ENCODE assay signal across 8 mouse cellular contexts in the genomic region with DNA sequence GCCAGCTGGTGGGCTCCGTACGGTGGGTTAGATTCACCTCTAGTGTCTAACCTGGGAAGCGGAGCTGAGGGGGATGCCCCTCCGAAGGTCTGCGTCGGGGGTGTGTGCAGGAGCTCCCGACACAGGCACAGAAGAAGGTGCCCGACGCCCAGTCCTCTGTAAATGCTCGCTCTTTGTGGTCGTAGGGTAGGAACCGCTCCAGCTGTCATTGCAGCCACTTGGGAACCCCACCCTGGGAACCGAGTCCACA. TPM values are rescaled to one million over a fixed set of nuclear protein-coding genes. Genes with fewer than 3 reads are reported as not detected.
DNase-seq lines count a peak whose midpoint lies in the region; ATAC-seq and TF ChIP-seq lines count a peak whose summit lies in the region.

No protein-coding gene starts in this region.

- no peak for TF ChIP-seq CTCF in lung, adult 2 months (IDR thresholded peaks at IDR 0.05; ENCODE audit: insufficient read depth, low read length)

- no peaks in the 10 kb centered on the region for H3K27me3 ChIP-seq in embryonic facial prominence, embryonic 11.5 days (ENCODE audit: control insufficient read depth, insufficient read depth, low read length)
- no peaks in the 10 kb centered on the region for H3K27me3 ChIP-seq in hindbrain, embryonic 14.5 days (ENCODE audit: control insufficient read depth, insufficient read depth, low read length)
- H3K27me3 ChIP-seq in midbrain, embryonic 12.5 days: no peaks in the 10 kb centered on the region

- H3K9ac ChIP-seq in embryonic facial prominence, embryonic 11.5 days (replicated peaks; ENCODE audit: low read length): peak overlapping the region; percentile 97
- peak overlapping the region; percentile 99 for H3K9ac ChIP-seq in hindbrain, embryonic 14.5 days
- H3K9ac ChIP-seq in midbrain, embryonic 12.5 days (replicated peaks): peak overlapping the region; percentile 90

- peak overlapping the region; percentile 82 for H3K4me3 ChIP-seq in lung, adult 2 months (replicated peaks; ENCODE audit: extremely low read depth, low read depth, low read length)
- H3K4me3 ChIP-seq in embryonic facial prominence, embryonic 11.5 days (ENCODE audit: low read depth, low read length): peak overlapping the region; percentile 93
- H3K4me3 ChIP-seq in hindbrain, embryonic 14.5 days (replicated peaks; ENCODE audit: low read length): peak overlapping the region; percentile 99
- H3K4me3 ChIP-seq in midbrain, embryonic 12.5 days: peak overlapping the region; percentile 99

- no peak for DNase-seq in lung, adult 2 months
- no peak for DNase-seq in lung, postnatal 25 days (ENCODE audit: low spot score)
- DNase-seq in embryonic facial prominence, embryonic 11.5 days (ENCODE audit: low spot score): peak; percentile 42
- DNase-seq in hindbrain, embryonic 14.5 days (ENCODE audit: low spot score): peak; percentile 43
- no peak for DNase-seq in layer of hippocampus, postnatal 36 days
- DNase-seq in gastrocnemius, postnatal 25 days: no peak
- no peak for DNase-seq in adrenal gland, postnatal 14 days

- ATAC-seq in embryonic facial prominence, embryonic 11.5 days (replicated peaks; ENCODE audit: insufficient number of reproducible peaks, low FRiP score, low TSS enrichment, low read depth): peak; percentile 37; the same call in 1 of the 2 replicates
- peak; percentile 48; the same call in 1 of the 2 replicates for ATAC-seq in hindbrain, embryonic 14.5 days (ENCODE audit: low FRiP score)
- ATAC-seq in midbrain, embryonic 12.5 days (ENCODE audit: low FRiP score, low read depth): peak; percentile 41; the same call in 1 of the 2 replicates

- peak overlapping the region; percentile 71 for H3K4me2 ChIP-seq in embryonic facial prominence, embryonic 11.5 days (ENCODE audit: low read depth, low read length)
- peak overlapping the region; percentile 60 for H3K4me2 ChIP-seq in hindbrain, embryonic 14.5 days (replicated peaks)
- H3K4me2 ChIP-seq in midbrain, embryonic 12.5 days (replicated peaks): peak overlapping the region; percentile 75

- peaks cover 10% of the 10 kb centered on the region for H3K36me3 ChIP-seq in embryonic facial prominence, embryonic 11.5 days (replicated peaks; ENCODE audit: control insufficient read depth, insufficient read depth, low read depth, low read length)
- peaks cover 40% of the 10 kb centered on the region for H3K36me3 ChIP-seq in hindbrain, embryonic 14.5 days (replicated peaks; ENCODE audit: control insufficient read depth, insufficient read depth)
- H3K36me3 ChIP-seq in midbrain, embryonic 12.5 days: peaks cover 36% of the 10 kb centered on the region

- H3K27ac ChIP-seq in embryonic facial prominence, embryonic 11.5 days (replicated peaks; ENCODE audit: low read depth, low read length): peak overlapping the region; percentile 82
- H3K27ac ChIP-seq in hindbrain, embryonic 14.5 days: peak overlapping the region; percentile 92
- H3K27ac ChIP-seq in midbrain, embryonic 12.5 days (replicated peaks): peak overlapping the region; percentile 90

- H3K9me3 ChIP-seq in embryonic facial prominence, embryonic 11.5 days (replicated peaks; ENCODE audit: control insufficient read depth, low read length): no peaks in the 10 kb centered on the region
- no peaks in the 10 kb centered on the region for H3K9me3 ChIP-seq in hindbrain, embryonic 14.5 days (ENCODE audit: control insufficient read depth, low read length)
- H3K9me3 ChIP-seq in midbrain, embryonic 12.5 days: no peaks in the 10 kb centered on the region

- peaks cover 10% of the 10 kb centered on the region for H3K4me1 ChIP-seq in lung, adult 2 months (ENCODE audit: control insufficient read depth, insufficient read depth, low read length)
- H3K4me1 ChIP-seq in embryonic facial prominence, embryonic 11.5 days (ENCODE audit: control insufficient read depth, insufficient read depth, low read length): no peaks in the 10 kb centered on the region
- peaks cover 20% of the 10 kb centered on the region for H3K4me1 ChIP-seq in hindbrain, embryonic 14.5 days (replicated peaks; ENCODE audit: control insufficient read depth, insufficient read depth, low read length)
- H3K4me1 ChIP-seq in midbrain, embryonic 12.5 days: peaks cover 20% of the 10 kb centered on the region

- WGBS in lung, adult 2 months: under 1% methylated on average over 13 of the region's 13 CpGs
- WGBS in embryonic facial prominence, embryonic 11.5 days: under 1% methylated on average over 13 of the region's 13 CpGs
- whole genome bisulfite sequencing in hindbrain, embryonic 14.5 days: 1% methylated on average over 13 of the region's 13 CpGs
- 1% methylated on average over 13 of the region's 13 CpGs for WGBS in midbrain, embryonic 12.5 days

- no peak for TF ChIP-seq POLR2A in lung, adult 2 months (IDR thresholded peaks at IDR 0.05; ENCODE audit: borderline replicate concordance, extremely low read depth, low read depth, low read length)

RNA-seq across cellular contexts. Expression of a gene that starts 0.7 kb away (rescaled TPM):
- 123 and 131 TPM in 2 replicates for polyA plus RNA-seq in lung, adult 2 months (2012; rRNA removed)
- 152 and 161 TPM in 2 replicates for polyA plus RNA-seq in embryonic facial prominence, embryonic 11.5 days (2014; fragmentation: Nextera tagmentation; extraction: Ambion mirVana)
- 133 and 167 TPM in 2 replicates for polyA plus RNA-seq in hindbrain, embryonic 14.5 days (2014; fragmentation: Nextera tagmentation; extraction: Ambion mirVana)
- 113 and 114 TPM in 2 replicates for polyA plus RNA-seq in midbrain, embryonic 12.5 days (2016; fragmentation: Nextera tagmentation; extraction: Ambion mirVana)
- total RNA-seq in layer of hippocampus, postnatal 36 days (2021): 100 to 1,000 TPM; 109 to 139 TPM
- 10 to 100 TPM; 53.0 to 60.9 TPM for total RNA-seq in gastrocnemius, postnatal 25 days (2021)
- 124 and 125 TPM in 2 replicates for total RNA-seq in adrenal gland, postnatal 14 days (2021)

RNA-seq across cellular contexts. Expression of a gene that starts 20.8 kb away (rescaled TPM):
- polyA plus RNA-seq in lung, adult 2 months (2012; rRNA removed): 7.9 and 8.7 TPM in 2 replicates
- polyA plus RNA-seq in embryonic facial prominence, embryonic 11.5 days (2014; fragmentation: Nextera tagmentation; extraction: Ambion mirVana): 32.1 and 33.1 TPM in 2 replicates
- 11.4 and 15.4 TPM in 2 replicates for polyA plus RNA-seq in hindbrain, embryonic 14.5 days (2014; fragmentation: Nextera tagmentation; extraction: Ambion mirVana)
- polyA plus RNA-seq in midbrain, embryonic 12.5 days (2016; fragmentation: Nextera tagmentation; extraction: Ambion mirVana): 25.8 and 29.6 TPM in 2 replicates
- 10 to 100 TPM; 18.0 to 19.1 TPM for total RNA-seq in layer of hippocampus, postnatal 36 days (2021)
- total RNA-seq in gastrocnemius, postnatal 25 days (2021): 10 to 100 TPM; 14.9 to 15.6 TPM
- 22.5 and 24.4 TPM in 2 replicates for total RNA-seq in adrenal gland, postnatal 14 days (2021)

RNA-seq across cellular contexts. Expression of a gene that starts 48.3 kb away (rescaled TPM):
- polyA plus RNA-seq in lung, adult 2 months (2012; rRNA removed): not detected in 2 replicates
- 0.36 TPM in 1 of 2 replicates, not detected in the other for polyA plus RNA-seq in embryonic facial prominence, embryonic 11.5 days (2014; fragmentation: Nextera tagmentation; extraction: Ambion mirVana)
- polyA plus RNA-seq in hindbrain, embryonic 14.5 days (2014; fragmentation: Nextera tagmentation; extraction: Ambion mirVana): not detected in 2 replicates
- polyA plus RNA-seq in midbrain, embryonic 12.5 days (2016; fragmentation: Nextera tagmentation; extraction: Ambion mirVana): 0.20 TPM in 1 of 2 replicates, not detected in the other
- total RNA-seq in layer of hippocampus, postnatal 36 days (2021): not detected
- total RNA-seq in gastrocnemius, postnatal 25 days (2021): not detected
- total RNA-seq in adrenal gland, postnatal 14 days (2021): not detected in 2 replicates

Comparison
In these comparisons a context has a peak if more than half of its experiments do, and no peak if none do; other contexts are left out.
1. DNase-seq: peak in embryonic facial prominence, embryonic 11.5 days (single experiment) and hindbrain, embryonic 14.5 days (single experiment); none in lung, adult 2 months (single experiment), lung, postnatal 25 days (single experiment), layer of hippocampus, postnatal 36 days (0 of 2), gastrocnemius, postnatal 25 days (single experiment) and adrenal gland, postnatal 14 days (single experiment).
2. Peak in every context shown above with its lines, with median percentiles within 50 percentile points of each other: H3K4me3 ChIP-seq, ATAC-seq, H3K27ac ChIP-seq, H3K4me2 ChIP-seq and H3K9ac ChIP-seq.